Mouse (Mus musculus) olfactory bulb, adult 2 months (tissue): Measurements from ENCODE around the gene Wfs1.

Experiments
- CTCF ChIP-seq: fragments of 200-500 bp; IDR thresholded peaks from 2 replicates; pipeline ENCODE4 v1.5.1; 2012; ENCODE audit warnings: low read depth, mild to moderate bottlenecking, low read length, moderate library complexity; ENCODE audit not compliant: insufficient read depth
- POLR2A ChIP-seq: fragments of 200-500 bp; IDR thresholded peaks from 2 replicates; pipeline ENCODE4 v1.6.1; 2012; ENCODE audit warnings: mild to moderate bottlenecking, low read depth, low read length, moderate library complexity; ENCODE audit not compliant: insufficient read depth

- peak; percentile 50; the same call in 1 of the 2 replicates for TF ChIP-seq POLR2A
- TF ChIP-seq CTCF, result no peak
Measured at GRCm38 (mm10) chr5:37028104-37028485, 39.1 kb upstream of the Wfs1 start.
